Mouse (Mus musculus): ENCODE results near the gene Luc7l3. TPM values are rescaled to one million over a fixed set of nuclear protein-coding genes. Genes with fewer than 3 reads are reported as not detected.
A peak's percentile ranks its signal among the peaks of the same experiment; 100 is the strongest.

Luc7l3 gene
- polyA plus RNA-seq, 1 experiment: 16.1 TPM

GRCm38 (mm10) chr11:94281199-94282181 is 40.3 kb downstream of the Luc7l3 start, which contains the start of gene Gm21885:
TSS of gene Gm21885 (plus strand) at chr11:94281873.
- TF ChIP-seq POLR2A (IDR thresholded peaks at IDR 0.05; ENCODE audit: borderline replicate concordance, extremely low read depth, low read depth, low read length) (no peak), CTCF (IDR thresholded peaks at IDR 0.05; ENCODE audit: insufficient read depth, low read length) (no peak)
- Histone ChIP-seq H3K4me1 (ENCODE audit: control insufficient read depth, insufficient read depth, low read length) (no peaks in the 10 kb centered on the region), H3K4me3 (replicated peaks; ENCODE audit: extremely low read depth, low read depth, low read length) (no peak within 1 kb of the TSS)
- WGBS: 67% methylated on average over 11 of the region's 11 CpGs
- DNase-seq: no peak

GRCm38 (mm10) chr11:94276869-94277337 is 44.9 kb downstream of the Luc7l3 start:
- Histone ChIP-seq H3K4me3 (replicated peaks; ENCODE audit: extremely low read depth, low read depth, low read length) (peak overlapping the region; percentile 2), H3K4me1 (ENCODE audit: control insufficient read depth, insufficient read depth, low read length) (no peaks in the 10 kb centered on the region)
- 8% methylated on average over 20 of the region's 20 CpGs for WGBS
- peak; percentile 88 for DNase-seq
- TF ChIP-seq POLR2A (IDR thresholded peaks at IDR 0.05; ENCODE audit: borderline replicate concordance, extremely low read depth, low read depth, low read length) (0 out of 2 replicates have a peak, but pooled peaks have one; percentile 17), CTCF (IDR thresholded peaks at IDR 0.05; ENCODE audit: insufficient read depth, low read length) (peak; percentile 100)

GRCm38 (mm10) chr11:94275686-94276085 is 46.1 kb downstream of the Luc7l3 start:
- Histone ChIP-seq H3K4me1 (ENCODE audit: control insufficient read depth, insufficient read depth, low read length) (no peaks in the 10 kb centered on the region), H3K4me3 (replicated peaks; ENCODE audit: extremely low read depth, low read depth, low read length) (no peak overlapping the region)
- TF ChIP-seq POLR2A (IDR thresholded peaks at IDR 0.05; ENCODE audit: borderline replicate concordance, extremely low read depth, low read depth, low read length) (no peak), CTCF (IDR thresholded peaks at IDR 0.05; ENCODE audit: insufficient read depth, low read length) (no peak)
- 62% methylated on average over 2 of the region's 2 CpGs for WGBS
- DNase-seq: no peak

DNA sequence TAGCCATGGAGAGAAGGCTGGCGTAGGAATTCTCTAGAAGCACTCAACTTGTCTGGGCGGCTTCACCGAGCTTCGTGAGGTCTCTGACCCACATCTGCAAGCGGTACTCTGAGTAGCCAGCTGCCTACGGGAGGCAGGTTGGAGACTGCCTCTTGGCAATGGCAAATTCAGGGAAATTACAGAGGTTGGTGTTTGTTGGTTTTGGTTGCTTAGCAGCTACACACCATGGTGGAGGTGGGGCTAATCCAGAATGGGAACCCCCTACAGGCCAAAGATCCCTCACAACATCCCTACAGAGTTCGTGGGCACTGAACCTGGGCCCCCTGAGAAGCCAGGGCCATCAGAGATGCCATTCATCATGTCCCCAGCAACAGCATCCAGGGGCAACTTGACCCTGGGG is 46.6 kb downstream of the Luc7l3 start:
- Histone ChIP-seq H3K4me3 (replicated peaks; ENCODE audit: extremely low read depth, low read depth, low read length) (no peak overlapping the region), H3K4me1 (ENCODE audit: control insufficient read depth, insufficient read depth, low read length) (no peaks in the 10 kb centered on the region)
- no peak for TF ChIP-seq POLR2A (IDR thresholded peaks at IDR 0.05; ENCODE audit: borderline replicate concordance, extremely low read depth, low read depth, low read length)
- TF ChIP-seq CTCF (IDR thresholded peaks at IDR 0.05; ENCODE audit: insufficient read depth, low read length): no peak
- WGBS: 66% methylated on average over 7 of the region's 7 CpGs
- no peak for DNase-seq

DNA sequence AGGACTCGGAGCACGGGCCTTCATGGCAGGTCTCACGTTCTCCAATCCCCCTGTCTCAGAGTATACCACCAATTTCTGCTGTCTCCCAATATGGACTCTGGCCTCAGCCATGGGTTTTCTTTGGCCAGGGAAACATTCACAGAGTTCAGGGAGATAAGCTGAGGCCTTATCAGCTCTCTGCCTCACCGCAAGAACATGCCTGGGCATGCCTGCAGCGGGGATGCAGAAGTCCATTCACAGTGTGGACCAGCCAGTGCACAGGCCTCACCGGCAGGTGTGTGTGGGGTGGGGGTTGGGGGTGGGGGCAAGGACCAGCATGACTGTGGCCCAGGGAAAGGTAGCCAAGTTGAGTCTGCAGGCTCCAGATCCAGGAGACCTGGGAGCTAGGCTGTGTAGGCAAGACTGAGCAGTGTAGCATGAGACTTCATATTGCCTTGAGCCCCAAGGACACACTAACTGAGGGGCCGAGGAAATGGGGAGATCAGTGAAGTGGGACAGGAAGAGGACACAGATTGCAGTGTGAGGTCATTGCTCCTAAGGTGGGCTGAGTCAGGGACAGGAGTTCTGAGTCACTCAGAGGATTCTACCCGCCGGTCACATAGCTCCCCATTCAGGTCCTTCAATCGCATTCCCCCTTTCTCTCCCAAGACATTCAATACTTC is 47.5 kb downstream of the Luc7l3 start:
- no peak for DNase-seq
- Histone ChIP-seq H3K4me1 (ENCODE audit: control insufficient read depth, insufficient read depth, low read length) (no peaks in the 10 kb centered on the region), H3K4me3 (replicated peaks; ENCODE audit: extremely low read depth, low read depth, low read length) (no peak overlapping the region)
- TF ChIP-seq POLR2A (IDR thresholded peaks at IDR 0.05; ENCODE audit: borderline replicate concordance, extremely low read depth, low read depth, low read length): no peak
- TF ChIP-seq CTCF (IDR thresholded peaks at IDR 0.05; ENCODE audit: insufficient read depth, low read length): no peak
- WGBS: 84% methylated on average over 10 of the region's 10 CpGs

DNA sequence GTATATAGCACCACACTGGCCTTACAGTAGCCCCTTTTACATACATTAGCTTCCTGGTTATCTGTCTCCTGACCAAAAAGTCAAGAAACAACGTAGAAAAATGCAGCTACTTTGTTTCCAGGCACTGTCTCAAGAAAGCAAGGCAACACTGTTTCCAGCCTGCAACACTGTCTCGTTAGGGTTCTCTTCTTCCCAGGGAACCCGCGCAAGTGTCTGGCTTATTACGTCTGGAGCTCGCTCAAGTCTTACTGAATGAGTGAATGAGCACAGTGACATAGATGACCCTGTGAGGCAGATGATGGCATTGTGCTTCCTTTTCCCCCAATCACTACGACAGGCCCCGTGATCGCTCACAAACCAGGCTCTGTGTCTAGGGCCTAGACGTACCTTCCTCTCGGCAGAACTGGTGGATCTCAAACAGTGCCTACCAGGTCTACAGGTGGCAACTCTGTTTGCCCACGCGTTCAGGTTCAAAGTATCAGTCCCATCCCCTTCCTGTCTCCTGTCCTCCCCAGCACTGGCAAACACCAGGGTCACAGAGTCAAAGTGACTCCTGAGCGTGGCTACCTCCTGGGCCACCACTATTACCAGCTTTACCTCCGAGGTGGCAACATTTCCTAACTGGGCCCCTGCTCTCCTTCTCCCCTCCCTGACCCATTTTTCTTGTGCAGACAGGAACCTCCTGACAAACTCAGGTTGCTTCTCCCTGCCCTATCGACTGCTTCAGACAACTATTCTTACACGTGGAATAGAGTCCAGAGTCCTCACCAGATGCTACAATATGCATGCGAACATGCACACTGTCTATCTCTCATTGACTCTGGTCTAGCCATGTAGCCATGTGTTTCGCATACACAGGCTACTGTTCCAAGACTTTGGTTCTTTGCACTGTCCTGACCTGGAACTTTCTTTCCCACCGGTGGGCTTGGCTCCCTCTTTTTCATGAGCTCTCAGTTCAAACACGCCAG is 48.5 kb downstream of the Luc7l3 start:
- 88% methylated on average over 21 of the region's 21 CpGs for WGBS
- Histone ChIP-seq H3K4me3 (replicated peaks; ENCODE audit: extremely low read depth, low read depth, low read length) (no peak overlapping the region), H3K4me1 (ENCODE audit: control insufficient read depth, insufficient read depth, low read length) (no peaks in the 10 kb centered on the region)
- no peak for DNase-seq
- no peak for TF ChIP-seq CTCF (IDR thresholded peaks at IDR 0.05; ENCODE audit: insufficient read depth, low read length)
- no peak for TF ChIP-seq POLR2A (IDR thresholded peaks at IDR 0.05; ENCODE audit: borderline replicate concordance, extremely low read depth, low read depth, low read length)

- 86% methylated on average over 2 of the region's 2 CpGs for WGBS
- Histone ChIP-seq H3K4me3 (replicated peaks; ENCODE audit: extremely low read depth, low read depth, low read length) (no peak overlapping the region), H3K4me1 (ENCODE audit: control insufficient read depth, insufficient read depth, low read length) (0 out of 2 replicates have a peak, but pooled peaks cover 3% of the 10 kb centered on the region)
- DNase-seq: no peak
- no peak for TF ChIP-seq POLR2A (IDR thresholded peaks at IDR 0.05; ENCODE audit: borderline replicate concordance, extremely low read depth, low read depth, low read length)
- no peak for TF ChIP-seq CTCF (IDR thresholded peaks at IDR 0.05; ENCODE audit: insufficient read depth, low read length)
Measured at GRCm38 (mm10) chr11:94271015-94271414, 50.8 kb downstream of the Luc7l3 start.

GRCm38 (mm10) chr11:94269906-94270305 is 51.9 kb downstream of the Luc7l3 start:
- WGBS: 75% methylated on average over 7 of the region's 7 CpGs
- TF ChIP-seq POLR2A (IDR thresholded peaks at IDR 0.05; ENCODE audit: borderline replicate concordance, extremely low read depth, low read depth, low read length) (no peak), CTCF (IDR thresholded peaks at IDR 0.05; ENCODE audit: insufficient read depth, low read length) (no peak)
- DNase-seq: no peak
- H3K4me1 ChIP-seq (ENCODE audit: control insufficient read depth, insufficient read depth, low read length): peaks cover 4% of the 10 kb centered on the region
- H3K4me3 ChIP-seq (replicated peaks; ENCODE audit: extremely low read depth, low read depth, low read length): no peak overlapping the region

Data from lung, adult 2 months (tissue).